Mouse (Mus musculus): ENCODE measurements around the gene Svbp. TPM values are rescaled to one million over a fixed set of nuclear protein-coding genes. Genes with fewer than 3 reads are reported as not detected.

Gene Svbp
- polyA plus RNA-seq, 1 experiment from 2014 or later = 91.9 TPM

GRCm38 (mm10) chr4:119172919-119173650, 22.0 kb upstream of the Svbp start:
- Histone ChIP-seq H3K27ac (replicated peaks) (peak overlapping the region; percentile 83), H3K4me2 (peak overlapping the region; percentile 92), H3K9me3 (replicated peaks) (no peaks in the 10 kb centered on the region), H3K4me1 (replicated peaks) (peaks cover 29% of the 10 kb centered on the region), H3K9ac (peak overlapping the region; percentile 94), H3K27me3 (no peaks in the 10 kb centered on the region), H3K36me3 (replicated peaks) (peaks cover 43% of the 10 kb centered on the region), H3K4me3 (replicated peaks) (peak overlapping the region; percentile 84)
- WGBS (ENCODE audit: insufficient replicate concordance) = 24% methylated on average over 18 of the region's 18 CpGs
- no peak for ATAC-seq (ENCODE audit: insufficient read depth)

- peak within 1 kb of the TSS; percentile 84 for H3K4me3 ChIP-seq (replicated peaks)
- H3K9me3 ChIP-seq (replicated peaks) = no peaks in the 10 kb centered on the region
- H3K36me3 ChIP-seq (replicated peaks) = peaks cover 45% of the 10 kb centered on the region
- peaks cover 38% of the 10 kb centered on the region for H3K4me1 ChIP-seq (replicated peaks)
- peak; percentile 99 for ATAC-seq (ENCODE audit: insufficient read depth)
- H3K27me3 ChIP-seq = no peaks in the 10 kb centered on the region
- WGBS (ENCODE audit: insufficient replicate concordance) = under 1% methylated on average over 40 of the region's 40 CpGs
- H3K9ac ChIP-seq = peak within 1 kb of the TSS; percentile 94
- H3K4me2 ChIP-seq = peak within 1 kb of the TSS; percentile 92
- H3K27ac ChIP-seq (replicated peaks) = peak within 1 kb of the TSS; percentile 83
Measured at GRCm38 (mm10) chr4:119173851-119174453, 21.2 kb upstream of the Svbp start, which contains the start of gene Zfp691. Gene Zfp691 (minus strand): TSS chr4:119174195.

GRCm38 (mm10) chr4:119177702-119178101, 17.4 kb upstream of the Svbp start:
- H3K27ac ChIP-seq (replicated peaks) = no peak overlapping the region
- no peaks in the 10 kb centered on the region for H3K9me3 ChIP-seq (replicated peaks)
- no peak overlapping the region for H3K9ac ChIP-seq
- peaks cover 67% of the 10 kb centered on the region for H3K4me1 ChIP-seq (replicated peaks)
- H3K27me3 ChIP-seq = no peaks in the 10 kb centered on the region
- ATAC-seq (ENCODE audit: insufficient read depth) = no peak
- WGBS (ENCODE audit: insufficient replicate concordance) = 74% methylated on average over 5 of the region's 5 CpGs
- H3K4me3 ChIP-seq (replicated peaks) = no peak overlapping the region
- H3K4me2 ChIP-seq = no peak overlapping the region
- H3K36me3 ChIP-seq (replicated peaks) = peaks cover 72% of the 10 kb centered on the region

DNA sequence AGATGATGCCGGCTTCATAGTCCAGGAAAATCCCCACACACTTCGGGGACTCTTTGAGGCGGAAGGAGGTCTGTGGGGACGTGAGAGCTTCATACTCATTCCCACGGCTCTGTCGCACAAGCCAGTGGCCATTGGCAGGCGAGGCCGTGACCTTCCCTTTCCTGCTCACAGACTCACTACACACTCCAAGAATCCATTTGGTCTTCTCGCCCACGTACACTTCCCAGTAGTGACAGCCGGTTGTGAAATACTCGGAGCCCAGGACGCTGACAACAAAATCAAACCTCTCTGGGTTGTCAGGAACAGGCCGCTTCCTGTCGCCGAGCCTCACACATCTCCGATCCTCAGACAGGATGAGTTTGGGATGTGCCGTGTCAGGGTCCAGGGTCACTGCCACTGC, 16.8 kb upstream of the Svbp start:
- H3K4me2 ChIP-seq = no peak overlapping the region
- no peaks in the 10 kb centered on the region for H3K27me3 ChIP-seq
- peaks cover 79% of the 10 kb centered on the region for H3K36me3 ChIP-seq (replicated peaks)
- H3K9me3 ChIP-seq (replicated peaks) = no peaks in the 10 kb centered on the region
- H3K4me1 ChIP-seq (replicated peaks) = peaks cover 67% of the 10 kb centered on the region
- no peak overlapping the region; the same call in 1 of the 2 replicates for H3K27ac ChIP-seq (replicated peaks)
- no peak overlapping the region for H3K9ac ChIP-seq
- 69% methylated on average over 18 of the region's 18 CpGs for WGBS (ENCODE audit: insufficient replicate concordance)
- no peak overlapping the region for H3K4me3 ChIP-seq (replicated peaks)
- no peak for ATAC-seq (ENCODE audit: insufficient read depth)

- H3K9me3 ChIP-seq (replicated peaks) = no peaks in the 10 kb centered on the region
- peaks cover 75% of the 10 kb centered on the region for H3K4me1 ChIP-seq (replicated peaks)
- H3K9ac ChIP-seq = no peak overlapping the region
- 32% methylated on average over 4 of the region's 4 CpGs for WGBS (ENCODE audit: insufficient replicate concordance)
- H3K27ac ChIP-seq (replicated peaks) = no peak overlapping the region; the same call in 1 of the 2 replicates
- ATAC-seq (ENCODE audit: insufficient read depth) = no peak
- H3K4me3 ChIP-seq (replicated peaks) = no peak overlapping the region
- no peaks in the 10 kb centered on the region for H3K27me3 ChIP-seq
- H3K36me3 ChIP-seq (replicated peaks) = peaks cover 97% of the 10 kb centered on the region
- H3K4me2 ChIP-seq = no peak overlapping the region
Measured at GRCm38 (mm10) chr4:119180133-119180707, 14.9 kb upstream of the Svbp start.

- no peaks in the 10 kb centered on the region for H3K9me3 ChIP-seq (replicated peaks)
- ATAC-seq (ENCODE audit: insufficient read depth) = no peak
- H3K4me3 ChIP-seq (replicated peaks) = no peak overlapping the region
- peaks cover 100% of the 10 kb centered on the region for H3K36me3 ChIP-seq (replicated peaks)
- H3K27ac ChIP-seq (replicated peaks) = peak overlapping the region; percentile 16; the same call in 1 of the 2 replicates
- H3K9ac ChIP-seq = no peak overlapping the region
- WGBS (ENCODE audit: insufficient replicate concordance) = 58% methylated on average over 9 of the region's 9 CpGs
- peak overlapping the region; percentile 25; the same call in 1 of the 2 replicates for H3K4me2 ChIP-seq
- no peaks in the 10 kb centered on the region for H3K27me3 ChIP-seq
- peaks cover 83% of the 10 kb centered on the region for H3K4me1 ChIP-seq (replicated peaks)
Measured at GRCm38 (mm10) chr4:119181456-119181855, 13.7 kb upstream of the Svbp start.

DNA sequence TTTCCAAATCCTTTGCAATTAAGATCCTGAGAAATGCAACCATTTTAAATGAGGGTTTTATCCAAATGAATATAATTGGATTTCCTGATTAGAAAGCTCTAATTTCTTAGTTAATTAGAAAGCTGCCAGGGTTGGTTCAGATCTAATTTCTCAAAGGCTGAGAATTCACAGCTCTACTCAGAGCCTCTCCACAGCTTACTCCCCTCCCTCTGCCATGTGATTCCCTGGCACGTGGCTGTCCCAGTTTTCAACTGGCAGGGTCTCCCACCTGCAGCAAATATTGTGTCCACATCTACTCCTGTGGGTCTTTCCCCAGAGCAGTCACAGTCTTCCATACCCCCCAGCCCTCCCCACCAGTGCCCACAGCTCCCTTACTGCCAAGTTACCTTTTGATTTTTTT, 11.6 kb upstream of the Svbp start:
- Histone ChIP-seq H3K27me3 (no peaks in the 10 kb centered on the region), H3K4me3 (replicated peaks) (0 out of 2 replicates have a peak overlapping the region, but pooled peaks have one; percentile 0), H3K4me2 (no peak overlapping the region), H3K4me1 (replicated peaks) (peaks cover 85% of the 10 kb centered on the region), H3K9me3 (replicated peaks) (no peaks in the 10 kb centered on the region), H3K9ac (no peak overlapping the region), H3K27ac (replicated peaks) (0 out of 2 replicates have a peak overlapping the region, but pooled peaks have one; percentile 59), H3K36me3 (replicated peaks) (peaks cover 100% of the 10 kb centered on the region)
- no peak for ATAC-seq (ENCODE audit: insufficient read depth)
- WGBS (ENCODE audit: insufficient replicate concordance) = 68% methylated on average over 1 of the region's 1 CpGs

DNA sequence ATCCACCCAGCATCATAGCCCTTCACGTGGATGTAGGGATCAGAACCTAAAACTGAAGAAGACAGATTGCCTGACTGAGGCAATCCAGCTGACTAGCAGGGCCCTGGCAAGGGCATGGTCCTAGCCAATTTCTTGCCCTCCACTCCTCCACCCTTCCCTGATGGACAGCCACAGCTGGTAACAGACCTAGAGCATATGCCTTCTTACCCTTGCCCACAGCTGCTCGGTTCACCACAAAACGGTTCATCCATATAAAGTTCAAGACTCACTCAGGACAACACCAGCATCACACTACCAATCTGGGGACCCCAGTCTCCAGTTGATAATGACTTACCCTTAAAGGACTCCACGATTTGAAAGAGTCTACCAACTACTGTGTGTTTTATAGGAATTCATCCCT, 9.3 kb upstream of the Svbp start:
- whole genome bisulfite sequencing (ENCODE audit: insufficient replicate concordance) = 66% methylated on average over 4 of the region's 4 CpGs
- peak overlapping the region; percentile 76 for H3K4me3 ChIP-seq (replicated peaks)
- H3K4me1 ChIP-seq (replicated peaks) = peaks cover 67% of the 10 kb centered on the region
- no peak for ATAC-seq (ENCODE audit: insufficient read depth)
- H3K27me3 ChIP-seq = no peaks in the 10 kb centered on the region
- H3K9me3 ChIP-seq (replicated peaks) = no peaks in the 10 kb centered on the region
- peak overlapping the region; percentile 22; the same call in 1 of the 2 replicates for H3K9ac ChIP-seq
- peak overlapping the region; percentile 81 for H3K4me2 ChIP-seq
- H3K36me3 ChIP-seq (replicated peaks) = peaks cover 81% of the 10 kb centered on the region
- no peak overlapping the region; the same call in 1 of the 2 replicates for H3K27ac ChIP-seq (replicated peaks)

- peak overlapping the region; percentile 81 for H3K4me2 ChIP-seq
- no peaks in the 10 kb centered on the region for H3K27me3 ChIP-seq
- H3K4me1 ChIP-seq (replicated peaks) = peaks cover 68% of the 10 kb centered on the region
- peak; percentile 39 for ATAC-seq (ENCODE audit: insufficient read depth)
- H3K36me3 ChIP-seq (replicated peaks) = peaks cover 57% of the 10 kb centered on the region
- no peaks in the 10 kb centered on the region for H3K9me3 ChIP-seq (replicated peaks)
- 9% methylated on average over 11 of the region's 11 CpGs for WGBS (ENCODE audit: insufficient replicate concordance)
- H3K27ac ChIP-seq (replicated peaks) = peak overlapping the region; percentile 91
- peak overlapping the region; percentile 79 for H3K9ac ChIP-seq
- H3K4me3 ChIP-seq (replicated peaks) = peak overlapping the region; percentile 76
Measured at GRCm38 (mm10) chr4:119188060-119188785, 6.9 kb upstream of the Svbp start.

GRCm38 (mm10) chr4:119189392-119189791, 5.7 kb upstream of the Svbp start:
- Histone ChIP-seq H3K4me2 (0 out of 2 replicates have a peak overlapping the region, but pooled peaks have one; percentile 72), H3K4me1 (replicated peaks) (peaks cover 69% of the 10 kb centered on the region), H3K9me3 (replicated peaks) (no peaks in the 10 kb centered on the region), H3K27me3 (no peaks in the 10 kb centered on the region), H3K36me3 (replicated peaks) (peaks cover 45% of the 10 kb centered on the region), H3K27ac (replicated peaks) (peak overlapping the region; percentile 98), H3K4me3 (replicated peaks) (peak overlapping the region; percentile 76), H3K9ac (peak overlapping the region; percentile 88)
- ATAC-seq (ENCODE audit: insufficient read depth) = 0 out of 2 replicates have a peak, but pooled peaks have one; percentile 29
- 21% methylated on average over 6 of the region's 6 CpGs for WGBS (ENCODE audit: insufficient replicate concordance)

All from liver, embryonic 15.5 days (tissue).